Mouse (Mus musculus) activated CD4-positive, CD25-positive, alpha-beta regulatory T cell (primary cell): ENCODE results near the gene Gm5926. TPM values are rescaled to one million over a fixed set of nuclear protein-coding genes. Genes with fewer than 3 reads are reported as not detected.

Source experiments
- polyA plus RNA-seq, 2 experiments: library from polyadenylated mRNA; unstranded; fragments of 100-300 nt; shearing (Covaris generic); gene quantifications; one replicate each; pipeline ENCODE4 v1.2.1; 2017

Gm5926 gene
- polyA plus RNA-seq, result not detected

GRCm38 (mm10) chrX:32650416-32650815 is at the start of gene Gm5926:
Gene Gm5926 (plus strand): TSS chrX:32650716.

Other genes with a start within 250 kb of the Gm5926 start
- not detected for gene Btbd35f1, start 90.7 kb upstream of the Gm5926 start, polyA plus RNA-seq
- gene Btbd35f21, start 75.4 kb downstream of the Gm5926 start, polyA plus RNA-seq, result not detected
- gene Btbd35f30, start 243.9 kb downstream of the Gm5926 start, polyA plus RNA-seq, result not detected